Mouse (Mus musculus) hematopoietic stem cell, adult 5-6 weeks (primary cell): ENCODE results near the gene Rps6kb2. TPM values are rescaled to one million over a fixed set of nuclear protein-coding genes. Genes with fewer than 3 reads are reported as not detected.

Experiments used
- ATAC-seq, 2 experiments: fragments of 125-278 bp in 1 of 2; replicated peaks in 1 of 2; 2 replicates each; pipeline ENCODE4 v1.8.0; 2016 to 2017; ENCODE audit warnings: inconsistent platforms in 2 of 2, mild to moderate bottlenecking in 2 of 2, moderate number of reproducible peaks in 2 of 2, low read depth in 1 of 2, moderate TSS enrichment in 1 of 2; ENCODE audit not compliant: low FRiP score in 2 of 2, poor library complexity in 2 of 2, severe bottlenecking in 2 of 2, insufficient read depth in 1 of 2, low TSS enrichment in 1 of 2
- total RNA-seq: library from RNA; stranded (forward); fragments of 172-1452, 232-1000 nt; gene quantifications from 2 replicates; pipeline ENCODE4 v1.2.3, GENCODE M21; 2017

Gene Rps6kb2
- total RNA-seq, 1 experiment from 2014 or later: 16.2 TPM

GRCm38 (mm10) chr19:4115816-4116215 is 47.3 kb downstream of the Rps6kb2 start:
- no peak for ATAC-seq

- no peak for ATAC-seq
Measured at GRCm38 (mm10) chr19:4115144-4115543, 48.0 kb downstream of the Rps6kb2 start.

- no peak for ATAC-seq
Measured at GRCm38 (mm10) chr19:4114551-4114950, 48.6 kb downstream of the Rps6kb2 start.

- ATAC-seq: peak; percentile 57 to 59
Measured at GRCm38 (mm10) chr19:4113806-4114230, 49.3 kb downstream of the Rps6kb2 start.

DNA sequence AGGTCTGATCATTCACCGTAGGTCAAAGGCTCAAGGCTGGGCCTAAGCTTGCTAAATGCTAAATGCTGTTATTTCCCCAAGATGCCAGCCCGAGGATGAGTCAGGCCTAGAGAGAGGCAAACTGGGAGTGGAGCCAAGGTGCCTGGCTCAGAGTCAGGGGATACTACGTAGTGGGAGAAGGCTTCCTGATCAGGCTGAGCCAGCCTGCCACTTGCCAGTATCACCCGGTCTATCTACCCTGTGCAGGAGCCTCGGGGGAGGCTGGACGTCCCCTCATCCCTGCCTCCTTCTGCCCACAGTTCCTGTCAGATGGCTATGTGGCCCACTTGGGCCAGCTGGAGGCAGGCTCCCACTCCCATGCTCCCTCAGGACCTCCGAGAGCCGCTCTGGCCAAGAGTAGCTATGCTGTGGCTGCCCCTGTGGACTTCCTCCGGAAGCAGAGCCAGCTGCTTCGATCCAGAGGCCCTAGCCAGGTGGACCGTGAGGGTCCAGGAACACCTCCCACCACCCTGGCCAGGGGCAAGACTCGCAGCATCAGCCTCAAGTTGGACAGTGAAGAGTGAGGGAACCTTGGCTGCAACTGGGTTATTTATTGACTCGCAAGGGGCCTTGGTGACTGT is 49.9 kb downstream of the Rps6kb2 start:
- ATAC-seq: peak; percentile 86 to 88

- no peak for ATAC-seq
Measured at GRCm38 (mm10) chr19:4112063-4112960, 50.8 kb downstream of the Rps6kb2 start.

- no peak for ATAC-seq
Measured at GRCm38 (mm10) chr19:4108535-4108934, 54.6 kb downstream of the Rps6kb2 start.

DNA sequence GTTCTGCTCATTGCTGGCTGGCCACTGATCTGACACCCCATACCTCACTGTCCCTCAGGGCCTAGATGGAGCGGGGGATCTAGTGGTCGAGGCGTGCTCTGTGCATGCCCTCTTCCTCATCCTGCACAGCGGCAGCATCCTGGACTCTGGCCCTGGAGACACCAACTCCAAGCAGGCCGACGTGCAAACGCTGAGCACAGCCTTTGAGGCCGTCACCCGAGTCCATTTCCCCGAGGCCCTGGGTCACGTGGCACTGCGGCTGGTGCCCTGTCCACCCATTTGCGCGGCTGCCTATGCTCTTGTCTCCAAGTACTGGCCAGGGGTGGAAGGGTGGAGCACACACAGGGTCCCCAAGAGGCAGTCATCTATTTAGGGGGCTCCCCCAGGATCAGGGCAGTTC is 56.5 kb downstream of the Rps6kb2 start:
- ATAC-seq: no peak

- no peak for ATAC-seq
Measured at GRCm38 (mm10) chr19:4104675-4105194, 58.4 kb downstream of the Rps6kb2 start.

Other genes starting within 250 kb of the Rps6kb2 start
- gene Aldh3b1, start 233.5 kb downstream of the Rps6kb2 start, total RNA-seq: 6.6 and 12.6 TPM in 2 replicates
- gene Unc93b1, start 228.2 kb downstream of the Rps6kb2 start, total RNA-seq: 79.6 and 90.4 TPM in 2 replicates
- gene Aldh3b3, start 204.7 kb downstream of the Rps6kb2 start, total RNA-seq: 0.31 TPM in 1 of 2 replicates, not detected in the other
- 0.56 TPM in 1 of 2 replicates, not detected in the other for gene Aldh3b2, start 191.0 kb downstream of the Rps6kb2 start, total RNA-seq
- 6.8 and 8.4 TPM in 2 replicates for gene Acy3, start 176.8 kb downstream of the Rps6kb2 start, total RNA-seq
- gene Tbx10, start 170.6 kb downstream of the Rps6kb2 start, total RNA-seq: not detected in 2 replicates
- 4.5 and 13.5 TPM in 2 replicates for gene Nudt8, start 162.8 kb downstream of the Rps6kb2 start, total RNA-seq
- gene Gm49405, start 162.7 kb downstream of the Rps6kb2 start, total RNA-seq: 1.8 and 2.3 TPM in 2 replicates
- 1.5 and 1.9 TPM in 2 replicates for gene Doc2g, start 160.0 kb downstream of the Rps6kb2 start, total RNA-seq
- gene Ndufv1, start 150.5 kb downstream of the Rps6kb2 start, total RNA-seq: 142 and 166 TPM in 2 replicates
- 62.7 and 72.5 TPM in 2 replicates for gene Gstp1, start 125.4 kb downstream of the Rps6kb2 start, total RNA-seq
- not detected in 2 replicates for gene Gstp2, start 117.3 kb downstream of the Rps6kb2 start, total RNA-seq
- 1.4 and 13.2 TPM in 2 replicates for gene Gstp3, start 103.8 kb downstream of the Rps6kb2 start, total RNA-seq
- not detected in 2 replicates for gene Cabp2, start 81.8 kb downstream of the Rps6kb2 start, total RNA-seq
- 13.3 and 18.8 TPM in 2 replicates for gene Cdk2ap2, start 66.2 kb downstream of the Rps6kb2 start, total RNA-seq
- 20.0 and 22.4 TPM in 2 replicates for gene Pitpnm1, start 63.4 kb downstream of the Rps6kb2 start, total RNA-seq
- 60.3 and 78.0 TPM in 2 replicates for gene Aip, start 37.5 kb downstream of the Rps6kb2 start, total RNA-seq
- gene Gpr152, start 23.6 kb downstream of the Rps6kb2 start, total RNA-seq: not detected in 2 replicates
- not detected in 2 replicates for gene Cabp4, start 19.3 kb downstream of the Rps6kb2 start, total RNA-seq
- 66.9 and 109 TPM in 2 replicates for gene Coro1b, start 14.7 kb downstream of the Rps6kb2 start, total RNA-seq
- gene Ptprcap, start 9.8 kb downstream of the Rps6kb2 start, total RNA-seq: 229 and 295 TPM in 2 replicates
- gene Carns1, start 12.1 kb upstream of the Rps6kb2 start, total RNA-seq: 11.2 and 16.2 TPM in 2 replicates
- gene Tbc1d10c, start 27.9 kb upstream of the Rps6kb2 start, total RNA-seq: 59.8 and 70.8 TPM in 2 replicates
- gene Ppp1ca, start 28.7 kb upstream of the Rps6kb2 start, total RNA-seq: 384 and 392 TPM in 2 replicates
- 16.4 and 17.3 TPM in 2 replicates for gene Rad9a, start 38.3 kb upstream of the Rps6kb2 start, total RNA-seq
- gene Clcf1, start 50.9 kb upstream of the Rps6kb2 start, total RNA-seq: 12.8 and 17.3 TPM in 2 replicates
- not detected in 2 replicates for gene AC109138.7, start 51.0 kb upstream of the Rps6kb2 start, total RNA-seq
- 61.0 and 88.8 TPM in 2 replicates for gene Pold4, start 68.5 kb upstream of the Rps6kb2 start, total RNA-seq
- 23.2 and 32.7 TPM in 2 replicates for gene Ssh3, start 105.8 kb upstream of the Rps6kb2 start, total RNA-seq
- 6.0 and 6.6 TPM in 2 replicates for gene Ankrd13d, start 119.8 kb upstream of the Rps6kb2 start, total RNA-seq
- gene Grk2, start 142.9 kb upstream of the Rps6kb2 start, total RNA-seq: 147 and 234 TPM in 2 replicates
- gene Kdm2a, start 234.9 kb upstream of the Rps6kb2 start, total RNA-seq: 95.0 and 119 TPM in 2 replicates